Mouse (Mus musculus): ENCODE data around the gene Agpat4. TPM values are rescaled to one million over a fixed set of nuclear protein-coding genes. Genes with fewer than 3 reads are reported as not detected.
A peak's percentile ranks its signal among the peaks of the same experiment; 100 is the strongest.

Agpat4 gene
- polyA plus RNA-seq, 1 experiment from 2014 or later = 8.0 TPM

- WGBS (ENCODE audit: missing documents) = 23% methylated on average over 12 of the region's 12 CpGs
- Histone ChIP-seq H3K79me2 (ENCODE audit: inconsistent target) (no peaks in the 10 kb centered on the region), H3K27ac (peak overlapping the region; percentile 55), H3K36me3 (ENCODE audit: inconsistent target) (no peaks in the 10 kb centered on the region), H3K4me3 (ENCODE audit: inconsistent target) (no peak overlapping the region)
These were observed 16.6 kb downstream of the Agpat4 start for GRCm38 (mm10) chr17:12134975-12135633.

DNA sequence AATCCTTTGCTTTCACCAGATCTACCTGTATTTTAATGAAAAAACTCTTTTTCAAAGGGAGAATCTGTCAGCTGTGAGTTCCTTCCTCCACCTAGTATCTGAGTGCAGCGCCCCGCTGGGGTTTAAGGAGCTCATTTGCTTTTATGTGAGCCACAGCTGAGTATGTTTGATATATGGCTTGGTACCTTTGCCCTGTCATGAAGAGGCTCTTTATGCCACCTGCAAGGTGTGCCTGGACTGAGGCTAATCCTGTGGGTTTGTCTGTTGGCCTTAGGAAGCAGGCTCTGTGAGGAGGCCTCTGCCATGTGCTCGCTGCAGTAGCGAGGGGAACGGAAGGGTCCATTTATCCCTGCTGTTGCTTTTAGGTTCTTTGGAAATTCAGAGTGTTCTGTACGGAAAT lies 19.9 kb downstream of the Agpat4 start:
- no peak overlapping the region for H3K4me3 ChIP-seq (ENCODE audit: inconsistent target)
- H3K79me2 ChIP-seq (ENCODE audit: inconsistent target) = no peaks in the 10 kb centered on the region
- no peak overlapping the region for H3K27ac ChIP-seq
- WGBS (ENCODE audit: missing documents) = 97% methylated on average over 6 of the region's 6 CpGs
- H3K36me3 ChIP-seq (ENCODE audit: inconsistent target) = no peaks in the 10 kb centered on the region

DNA sequence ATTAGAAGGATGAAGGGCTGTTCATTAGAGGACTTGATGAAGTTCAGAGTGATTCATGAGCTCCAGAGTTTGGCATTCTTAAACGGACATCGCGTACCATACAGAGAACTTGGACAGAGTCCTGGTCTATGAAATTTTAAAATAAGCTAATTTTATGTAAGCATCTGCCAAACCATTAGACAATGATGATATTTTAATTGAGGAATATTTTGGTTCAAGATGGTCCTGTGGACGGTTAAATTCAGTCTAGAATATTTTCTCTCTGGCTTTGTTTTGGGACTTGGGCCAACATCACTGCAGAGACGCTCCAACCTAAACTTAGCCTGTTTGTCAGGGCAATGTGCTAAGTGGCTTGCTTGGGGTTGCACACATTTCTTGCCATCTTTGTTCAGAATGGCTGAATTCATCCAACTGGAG lies 25.5 kb downstream of the Agpat4 start:
- H3K4me3 ChIP-seq (ENCODE audit: inconsistent target) = no peak overlapping the region
- no peaks in the 10 kb centered on the region for H3K79me2 ChIP-seq (ENCODE audit: inconsistent target)
- H3K36me3 ChIP-seq (ENCODE audit: inconsistent target) = no peaks in the 10 kb centered on the region
- 96% methylated on average over 5 of the region's 5 CpGs for WGBS (ENCODE audit: missing documents)
- no peak overlapping the region for H3K27ac ChIP-seq

DNA sequence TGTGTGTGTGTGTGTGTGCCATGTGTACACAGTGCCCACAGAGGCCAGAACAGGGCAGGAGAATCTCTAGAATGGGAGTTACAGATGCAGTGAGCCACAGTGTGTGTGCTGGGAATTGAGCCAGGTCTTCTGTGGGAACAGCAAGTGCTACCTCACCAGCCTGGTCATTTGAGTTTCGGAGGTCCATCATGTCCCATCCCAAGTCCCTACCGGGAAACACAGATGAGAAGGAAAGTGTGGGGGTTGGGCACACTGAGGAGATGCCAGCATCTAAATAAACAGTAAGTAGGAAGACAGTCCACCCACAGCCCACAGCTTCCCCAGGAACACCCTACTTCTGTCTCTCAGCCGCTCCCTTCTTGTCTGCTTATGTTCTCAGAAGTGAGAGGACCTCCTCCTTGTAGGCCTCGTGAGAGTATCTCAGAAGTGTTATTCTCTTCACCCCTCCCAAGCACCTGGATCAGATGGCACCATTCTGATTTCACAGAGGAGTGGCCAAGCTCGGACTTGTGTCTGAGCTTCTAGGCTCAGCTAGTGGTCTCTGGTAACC lies 27.7 kb downstream of the Agpat4 start:
- WGBS (ENCODE audit: missing documents) = 81% methylated on average over 5 of the region's 5 CpGs
- no peak overlapping the region for H3K4me3 ChIP-seq (ENCODE audit: inconsistent target)
- H3K36me3 ChIP-seq (ENCODE audit: inconsistent target) = no peaks in the 10 kb centered on the region
- H3K79me2 ChIP-seq (ENCODE audit: inconsistent target) = no peaks in the 10 kb centered on the region
- no peak overlapping the region for H3K27ac ChIP-seq

- 98% methylated on average over 3 of the region's 4 CpGs for WGBS (ENCODE audit: missing documents)
- Histone ChIP-seq H3K4me3 (ENCODE audit: inconsistent target) (no peak overlapping the region), H3K27ac (no peak overlapping the region), H3K79me2 (ENCODE audit: inconsistent target) (no peaks in the 10 kb centered on the region), H3K36me3 (ENCODE audit: inconsistent target) (no peaks in the 10 kb centered on the region; the same call in 1 of the 2 replicates)
These were observed 29.3 kb downstream of the Agpat4 start for GRCm38 (mm10) chr17:12147830-12148229.

DNA sequence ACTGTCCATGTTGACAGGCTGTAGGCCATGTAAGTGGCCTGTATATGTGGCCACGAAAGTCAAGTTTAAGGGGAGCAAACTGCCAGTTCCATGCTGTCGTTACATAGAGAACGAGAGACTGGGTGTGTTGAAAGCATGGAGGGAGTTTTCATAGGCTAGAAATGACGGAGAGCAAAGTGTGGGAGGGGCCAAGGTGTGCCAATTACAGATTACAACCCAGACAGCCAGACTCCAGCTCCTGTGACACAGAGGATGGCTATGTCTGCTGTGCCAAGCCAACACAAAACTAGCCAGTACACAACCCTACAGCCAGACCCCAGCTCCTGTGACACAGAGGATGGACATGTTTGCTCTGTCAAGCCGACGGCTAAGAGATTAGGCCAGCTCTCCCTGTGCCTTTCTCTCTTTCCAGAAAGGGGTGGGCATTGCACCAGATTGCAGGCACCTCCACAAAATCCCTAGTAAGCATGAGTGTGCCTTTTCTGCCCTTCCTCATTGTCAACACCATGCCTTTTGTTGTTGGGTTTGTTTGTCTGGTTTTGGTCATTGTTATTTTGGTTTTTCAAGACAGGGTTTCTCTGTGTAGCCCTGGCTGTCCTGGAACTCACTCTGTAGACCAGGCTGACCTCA lies 30.8 kb downstream of the Agpat4 start:
- Histone ChIP-seq H3K79me2 (ENCODE audit: inconsistent target) (no peaks in the 10 kb centered on the region), H3K27ac (no peak overlapping the region), H3K4me3 (ENCODE audit: inconsistent target) (no peak overlapping the region), H3K36me3 (ENCODE audit: inconsistent target) (no peaks in the 10 kb centered on the region; the same call in 1 of the 2 replicates)
- WGBS (ENCODE audit: missing documents) = 94% methylated on average over 6 of the region's 6 CpGs

- 100% methylated on average over 2 of the region's 2 CpGs for WGBS (ENCODE audit: missing documents)
- H3K36me3 ChIP-seq (ENCODE audit: inconsistent target) = no peaks in the 10 kb centered on the region; the same call in 1 of the 2 replicates
- H3K27ac ChIP-seq = no peak overlapping the region
- no peak overlapping the region for H3K4me3 ChIP-seq (ENCODE audit: inconsistent target)
- H3K79me2 ChIP-seq (ENCODE audit: inconsistent target) = no peaks in the 10 kb centered on the region
These were observed 32.5 kb downstream of the Agpat4 start for GRCm38 (mm10) chr17:12150970-12151369.

DNA sequence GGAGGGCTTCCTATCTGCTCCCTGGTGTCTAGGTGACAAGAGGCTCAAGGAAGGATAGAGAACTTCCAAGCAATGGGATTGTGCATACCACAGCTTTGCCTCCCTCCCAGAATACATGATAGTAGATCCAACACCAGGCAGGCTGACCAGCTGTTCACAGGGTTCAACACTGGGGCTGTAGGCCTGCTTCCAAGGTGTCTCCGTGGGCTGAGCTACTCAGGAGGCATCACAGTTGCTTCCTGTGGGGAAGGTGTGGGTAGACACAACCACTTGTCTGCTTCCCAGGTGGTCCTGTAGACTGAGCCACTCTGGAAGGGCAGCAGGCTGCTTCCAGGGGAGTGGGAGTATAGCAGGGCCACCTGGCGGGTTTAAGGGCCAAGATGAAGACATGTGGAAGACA lies 35.8 kb downstream of the Agpat4 start:
- no peak overlapping the region for H3K4me3 ChIP-seq (ENCODE audit: inconsistent target)
- no peak overlapping the region for H3K27ac ChIP-seq
- H3K79me2 ChIP-seq (ENCODE audit: inconsistent target) = no peaks in the 10 kb centered on the region
- H3K36me3 ChIP-seq (ENCODE audit: inconsistent target) = no peaks in the 10 kb centered on the region; the same call in 1 of the 2 replicates
- 87% methylated on average over 2 of the region's 2 CpGs for WGBS (ENCODE audit: missing documents)

DNA sequence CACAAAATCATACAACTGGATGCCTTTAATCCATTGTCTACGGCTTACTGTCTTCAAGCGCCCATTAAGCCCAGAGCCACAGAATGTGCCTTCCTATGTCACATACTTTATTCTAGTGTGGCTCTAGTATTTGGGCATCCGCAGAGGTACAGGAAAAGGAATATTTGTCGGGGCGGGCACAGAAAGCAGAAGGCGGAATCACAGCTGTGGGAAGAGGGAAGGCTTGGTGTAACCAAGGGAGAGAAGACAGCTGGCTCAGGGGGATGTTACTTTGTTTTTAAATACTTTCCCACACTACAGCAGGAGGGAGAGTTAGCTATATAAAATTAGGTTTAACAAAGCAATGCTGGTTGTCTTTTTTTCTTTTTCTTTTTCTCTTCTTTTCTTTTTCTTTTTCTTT lies 36.7 kb downstream of the Agpat4 start:
- H3K27ac ChIP-seq = no peak overlapping the region
- no peak overlapping the region for H3K4me3 ChIP-seq (ENCODE audit: inconsistent target)
- no peaks in the 10 kb centered on the region; the same call in 1 of the 2 replicates for H3K36me3 ChIP-seq (ENCODE audit: inconsistent target)
- WGBS (ENCODE audit: missing documents) = 95% methylated on average over 6 of the region's 6 CpGs
- H3K79me2 ChIP-seq (ENCODE audit: inconsistent target) = no peaks in the 10 kb centered on the region

GRCm38 (mm10) chr17:12155872-12156271 lies 37.4 kb downstream of the Agpat4 start:
- no peak overlapping the region for H3K27ac ChIP-seq
- H3K36me3 ChIP-seq (ENCODE audit: inconsistent target) = no peaks in the 10 kb centered on the region; the same call in 1 of the 2 replicates
- WGBS (ENCODE audit: missing documents) = 91% methylated on average over 4 of the region's 4 CpGs
- no peaks in the 10 kb centered on the region for H3K79me2 ChIP-seq (ENCODE audit: inconsistent target)
- no peak overlapping the region for H3K4me3 ChIP-seq (ENCODE audit: inconsistent target)

- H3K36me3 ChIP-seq (ENCODE audit: inconsistent target) = no peaks in the 10 kb centered on the region; the same call in 1 of the 2 replicates
These were observed 38.2 kb downstream of the Agpat4 start for GRCm38 (mm10) chr17:12156661-12157060.

GRCm38 (mm10) chr17:12157203-12157602 lies 38.7 kb downstream of the Agpat4 start:
- no peaks in the 10 kb centered on the region for H3K36me3 ChIP-seq (ENCODE audit: inconsistent target)
- H3K4me3 ChIP-seq (ENCODE audit: inconsistent target) = no peak overlapping the region
- no peak overlapping the region for H3K27ac ChIP-seq
- H3K79me2 ChIP-seq (ENCODE audit: inconsistent target) = no peaks in the 10 kb centered on the region
- WGBS (ENCODE audit: missing documents) = 94% methylated on average over 2 of the region's 2 CpGs

More at GRCm38 (mm10) chr17:12156661-12157060, 38.2 kb downstream of the Agpat4 start:
- Histone ChIP-seq H3K27ac (no peak overlapping the region), H3K79me2 (ENCODE audit: inconsistent target) (no peaks in the 10 kb centered on the region), H3K4me3 (ENCODE audit: inconsistent target) (no peak overlapping the region)
- 92% methylated on average over 3 of the region's 3 CpGs for WGBS (ENCODE audit: missing documents)

GRCm38 (mm10) chr17:12159187-12160060 lies 40.9 kb downstream of the Agpat4 start:
- no peaks in the 10 kb centered on the region for H3K79me2 ChIP-seq (ENCODE audit: inconsistent target)
- 75% methylated on average over 16 of the region's 16 CpGs for WGBS (ENCODE audit: missing documents)
- no peak overlapping the region for H3K4me3 ChIP-seq (ENCODE audit: inconsistent target)
- no peak overlapping the region for H3K27ac ChIP-seq
- no peaks in the 10 kb centered on the region for H3K36me3 ChIP-seq (ENCODE audit: inconsistent target)

DNA sequence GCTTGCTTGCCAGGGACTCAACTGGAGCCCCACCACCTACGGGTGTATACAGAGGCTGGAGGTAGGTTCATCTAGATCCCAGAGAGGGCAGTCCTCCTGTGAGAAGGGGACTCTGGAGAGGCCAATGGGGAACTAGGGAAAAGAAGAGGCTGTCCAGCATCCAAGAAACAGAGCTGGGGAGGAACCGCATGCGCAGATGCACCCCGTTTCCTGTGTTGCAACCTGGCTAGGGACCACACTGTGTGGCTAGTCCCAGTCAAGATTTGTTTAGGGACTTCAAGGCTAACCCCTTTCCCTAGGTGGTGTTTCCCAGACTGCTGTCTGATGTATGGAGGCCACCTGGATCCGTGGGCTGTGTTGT lies 41.5 kb downstream of the Agpat4 start:
- H3K79me2 ChIP-seq (ENCODE audit: inconsistent target) = no peaks in the 10 kb centered on the region
- H3K36me3 ChIP-seq (ENCODE audit: inconsistent target) = no peaks in the 10 kb centered on the region
- no peak overlapping the region for H3K4me3 ChIP-seq (ENCODE audit: inconsistent target)
- H3K27ac ChIP-seq = no peak overlapping the region
- 69% methylated on average over 5 of the region's 5 CpGs for WGBS (ENCODE audit: missing documents)

Data from macrophage (primary cell).